Mouse (Mus musculus): ENCODE data around the gene Sh2d7. TPM values are rescaled to one million over a fixed set of nuclear protein-coding genes. Genes with fewer than 3 reads are reported as not detected.

The Sh2d7 gene
- total RNA-seq, 1 experiment: 0.18 TPM

DNA sequence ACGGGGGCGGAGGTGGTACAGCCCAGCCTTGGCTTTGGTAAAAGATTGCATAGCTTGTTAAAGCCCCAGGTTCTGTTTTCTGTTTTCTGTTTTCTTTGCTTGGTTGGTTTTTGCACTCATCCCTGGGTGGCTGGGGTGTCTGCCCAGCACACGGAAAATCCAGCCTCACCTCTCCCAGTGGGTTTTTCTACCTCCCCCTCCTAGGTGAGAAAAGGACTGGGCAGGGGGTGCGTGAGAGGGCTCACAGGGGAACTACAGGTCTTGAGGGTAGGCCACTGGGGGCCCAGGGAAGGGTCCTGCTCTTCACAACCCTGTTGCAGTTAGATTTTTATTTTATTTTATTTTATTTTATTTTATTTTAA is 6.2 kb downstream of the Sh2d7 start:
- no peak overlapping the region for H3K4me3 ChIP-seq (ENCODE audit: insufficient read depth in 1 of 2, low read depth in 1 of 2, low read length in 2 of 2, poor library complexity in 1 of 2, severe bottlenecking in 1 of 2)
- in situ Hi-C loops (cut with MboI; ENCODE audit: low sequenced_read_pairs in 2 of 2, unreplicated experiment in 2 of 2): no loop called here

DNA sequence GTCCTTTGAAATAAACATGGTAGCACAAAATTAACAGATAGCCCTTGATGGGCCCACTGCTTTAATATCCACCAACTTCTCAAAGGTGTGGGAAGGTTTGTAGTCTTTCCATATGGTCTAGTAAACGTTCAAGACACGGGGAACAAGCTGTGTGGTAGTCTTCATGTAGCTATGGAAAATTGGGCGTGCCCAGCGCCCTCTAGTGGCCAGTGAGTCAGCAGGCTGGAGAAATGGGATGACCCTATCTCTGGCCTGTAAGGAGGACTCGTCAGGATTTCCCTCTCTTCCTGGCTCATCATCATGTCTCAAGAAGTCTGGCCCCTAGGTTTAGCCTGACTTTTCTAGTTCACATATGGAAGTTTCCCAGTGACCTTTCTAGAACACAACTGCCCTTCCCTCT is 8.8 kb downstream of the Sh2d7 start:
- Histone ChIP-seq H3K36me3 (ENCODE audit: control insufficient read depth, insufficient read depth, low read length, poor library complexity, severe bottlenecking) (no peaks in the 10 kb centered on the region), H3K4me1 (ENCODE audit: control insufficient read depth in 2 of 2, insufficient read depth in 2 of 2, low read length in 2 of 2, poor library complexity in 1 of 2) (no peaks in the 10 kb centered on the region), H3K27ac (ENCODE audit: insufficient read depth, low read depth, low read length, poor library complexity, severe bottlenecking) (no peak overlapping the region), H3K4me3 (ENCODE audit: insufficient read depth in 1 of 2, low read depth in 1 of 2, low read length in 2 of 2, poor library complexity in 1 of 2, severe bottlenecking in 1 of 2) (no peak overlapping the region), H3K9me3 (ENCODE audit: control insufficient read depth, insufficient read depth, low read depth, low read length) (no peaks in the 10 kb centered on the region), H3K9ac (ENCODE audit: insufficient read depth, low read depth, low read length, poor library complexity, severe bottlenecking) (no peak overlapping the region)
- in situ Hi-C loops (cut with MboI; ENCODE audit: low sequenced_read_pairs in 2 of 2, unreplicated experiment in 2 of 2): no loop called here
- peak; percentile 30 for DNase-seq (ENCODE audit: low read depth, low spot score)
- TF ChIP-seq HCFC1 (IDR thresholded peaks at IDR 0.05; ENCODE audit: borderline replicate concordance, insufficient read depth, low read length): no peak
- TF ChIP-seq ZC3H11A (IDR thresholded peaks at IDR 0.05; ENCODE audit: borderline replicate concordance, low read depth, low read length): no peak
- TF ChIP-seq MAFK (IDR thresholded peaks at IDR 0.05; ENCODE audit: insufficient read depth, low read depth, low read length): no peak

More for the DNA sequence above, 6.2 kb downstream of the Sh2d7 start:
- no peaks in the 10 kb centered on the region for H3K36me3 ChIP-seq (ENCODE audit: control insufficient read depth, insufficient read depth, low read length, poor library complexity, severe bottlenecking)
- DNase-seq (ENCODE audit: low read depth, low spot score): no peak
- TF ChIP-seq ZC3H11A (IDR thresholded peaks at IDR 0.05; ENCODE audit: borderline replicate concordance, low read depth, low read length) (no peak), HCFC1 (IDR thresholded peaks at IDR 0.05; ENCODE audit: borderline replicate concordance, insufficient read depth, low read length) (no peak), ZNF384 (IDR thresholded peaks at IDR 0.05; ENCODE audit: low read depth, low read length) (no peak), CHD2 (IDR thresholded peaks at IDR 0.05; ENCODE audit: low read depth, low read length) (no peak), MAFK (IDR thresholded peaks at IDR 0.05; ENCODE audit: insufficient read depth, low read depth, low read length) (no peak)
- H3K9ac ChIP-seq (ENCODE audit: insufficient read depth, low read depth, low read length, poor library complexity, severe bottlenecking): no peak overlapping the region
- no peaks in the 10 kb centered on the region for H3K9me3 ChIP-seq (ENCODE audit: control insufficient read depth, insufficient read depth, low read depth, low read length)
- H3K4me1 ChIP-seq (ENCODE audit: control insufficient read depth in 2 of 2, insufficient read depth in 2 of 2, low read length in 2 of 2, poor library complexity in 1 of 2): no peaks in the 10 kb centered on the region
- H3K27ac ChIP-seq (ENCODE audit: insufficient read depth, low read depth, low read length, poor library complexity, severe bottlenecking): no peak overlapping the region

- Histone ChIP-seq H3K27ac (ENCODE audit: insufficient read depth, low read depth, low read length, poor library complexity, severe bottlenecking) (no peak overlapping the region), H3K9ac (ENCODE audit: insufficient read depth, low read depth, low read length, poor library complexity, severe bottlenecking) (no peak overlapping the region), H3K36me3 (ENCODE audit: control insufficient read depth, insufficient read depth, low read length, poor library complexity, severe bottlenecking) (no peaks in the 10 kb centered on the region), H3K4me3 (ENCODE audit: insufficient read depth in 1 of 2, low read depth in 1 of 2, low read length in 2 of 2, poor library complexity in 1 of 2, severe bottlenecking in 1 of 2) (no peak overlapping the region), H3K4me1 (ENCODE audit: control insufficient read depth in 2 of 2, insufficient read depth in 2 of 2, low read length in 2 of 2, poor library complexity in 1 of 2) (no peaks in the 10 kb centered on the region), H3K9me3 (ENCODE audit: control insufficient read depth, insufficient read depth, low read depth, low read length) (no peaks in the 10 kb centered on the region)
- no peak for DNase-seq (ENCODE audit: low read depth, low spot score)
- in situ Hi-C loops (cut with MboI; ENCODE audit: low sequenced_read_pairs in 2 of 2, unreplicated experiment in 2 of 2): no loop called here
- no peak for TF ChIP-seq MAFK (IDR thresholded peaks at IDR 0.05; ENCODE audit: insufficient read depth, low read depth, low read length)
Observed at GRCm38 (mm10) chr9:54549433-54549832, 10.6 kb downstream of the Sh2d7 start.

- TF ChIP-seq CHD2 (IDR thresholded peaks at IDR 0.05; ENCODE audit: low read depth, low read length) (no peak), HCFC1 (IDR thresholded peaks at IDR 0.05; ENCODE audit: borderline replicate concordance, insufficient read depth, low read length) (no peak), MAFK (IDR thresholded peaks at IDR 0.05; ENCODE audit: insufficient read depth, low read depth, low read length) (no peak), ZC3H11A (IDR thresholded peaks at IDR 0.05; ENCODE audit: borderline replicate concordance, low read depth, low read length) (no peak), ZNF384 (IDR thresholded peaks at IDR 0.05; ENCODE audit: low read depth, low read length) (no peak)
- no peak overlapping the region for H3K4me3 ChIP-seq (ENCODE audit: insufficient read depth in 1 of 2, low read depth in 1 of 2, low read length in 2 of 2, poor library complexity in 1 of 2, severe bottlenecking in 1 of 2)
- DNase-seq (ENCODE audit: low read depth, low spot score): peak; percentile 11
- in situ Hi-C loops (cut with MboI; ENCODE audit: low sequenced_read_pairs in 2 of 2, unreplicated experiment in 2 of 2): no loop called here
- no peaks in the 10 kb centered on the region for H3K36me3 ChIP-seq (ENCODE audit: control insufficient read depth, insufficient read depth, low read length, poor library complexity, severe bottlenecking)
- H3K4me1 ChIP-seq (ENCODE audit: control insufficient read depth in 2 of 2, insufficient read depth in 2 of 2, low read length in 2 of 2, poor library complexity in 1 of 2): no peaks in the 10 kb centered on the region
- no peak overlapping the region for H3K9ac ChIP-seq (ENCODE audit: insufficient read depth, low read depth, low read length, poor library complexity, severe bottlenecking)
- H3K27ac ChIP-seq (ENCODE audit: insufficient read depth, low read depth, low read length, poor library complexity, severe bottlenecking): no peak overlapping the region
- H3K9me3 ChIP-seq (ENCODE audit: control insufficient read depth, insufficient read depth, low read depth, low read length): no peaks in the 10 kb centered on the region
Observed at GRCm38 (mm10) chr9:54552409-54552808, 13.6 kb downstream of the Sh2d7 start.

DNA sequence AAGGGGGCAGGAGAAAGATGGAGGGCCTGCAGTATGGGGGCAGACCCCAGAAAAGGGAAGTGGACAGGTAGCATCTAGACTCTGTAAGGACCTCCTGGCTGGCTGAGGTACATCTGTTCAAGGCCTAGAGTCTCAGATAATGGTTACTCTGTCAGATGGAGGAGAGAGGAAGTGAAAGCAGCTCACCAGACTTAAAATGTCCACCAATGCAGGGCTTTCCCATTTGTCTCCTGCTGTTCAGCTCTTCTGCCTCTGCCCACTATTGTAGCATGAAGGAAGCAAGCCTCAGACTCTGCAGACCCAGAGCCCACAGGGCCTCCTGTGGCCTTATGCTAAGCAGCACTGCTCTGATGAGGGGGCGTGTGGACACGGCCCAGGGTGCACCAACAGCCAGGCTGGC is 16.3 kb downstream of the Sh2d7 start:
- no peak for DNase-seq (ENCODE audit: low read depth, low spot score)
- no peak overlapping the region for H3K9ac ChIP-seq (ENCODE audit: insufficient read depth, low read depth, low read length, poor library complexity, severe bottlenecking)
- no peak overlapping the region for H3K27ac ChIP-seq (ENCODE audit: insufficient read depth, low read depth, low read length, poor library complexity, severe bottlenecking)
- no peaks in the 10 kb centered on the region for H3K36me3 ChIP-seq (ENCODE audit: control insufficient read depth, insufficient read depth, low read length, poor library complexity, severe bottlenecking)
- H3K4me3 ChIP-seq (ENCODE audit: insufficient read depth in 1 of 2, low read depth in 1 of 2, low read length in 2 of 2, poor library complexity in 1 of 2, severe bottlenecking in 1 of 2): no peak overlapping the region
- H3K4me1 ChIP-seq (ENCODE audit: control insufficient read depth in 2 of 2, insufficient read depth in 2 of 2, low read length in 2 of 2, poor library complexity in 1 of 2): no peaks in the 10 kb centered on the region
- no peaks in the 10 kb centered on the region for H3K9me3 ChIP-seq (ENCODE audit: control insufficient read depth, insufficient read depth, low read depth, low read length)
- in situ Hi-C loops (cut with MboI; ENCODE audit: low sequenced_read_pairs in 2 of 2, unreplicated experiment in 2 of 2): no loop called here
- TF ChIP-seq ZC3H11A (IDR thresholded peaks at IDR 0.05; ENCODE audit: borderline replicate concordance, low read depth, low read length) (no peak), HCFC1 (IDR thresholded peaks at IDR 0.05; ENCODE audit: borderline replicate concordance, insufficient read depth, low read length) (no peak), ZNF384 (IDR thresholded peaks at IDR 0.05; ENCODE audit: low read depth, low read length) (no peak), MAFK (IDR thresholded peaks at IDR 0.05; ENCODE audit: insufficient read depth, low read depth, low read length) (no peak), CHD2 (IDR thresholded peaks at IDR 0.05; ENCODE audit: low read depth, low read length) (no peak)
